Mouse (Mus musculus): Measurements from ENCODE around the gene Ncaph2. TPM values are rescaled to one million over a fixed set of nuclear protein-coding genes. Genes with fewer than 3 reads are reported as not detected.
A peak's percentile ranks its signal among the peaks of the same experiment; 100 is the strongest.

Gene Ncaph2
- polyA plus RNA-seq, 1 experiment from 2014 or later, result 65.2 TPM

DNA sequence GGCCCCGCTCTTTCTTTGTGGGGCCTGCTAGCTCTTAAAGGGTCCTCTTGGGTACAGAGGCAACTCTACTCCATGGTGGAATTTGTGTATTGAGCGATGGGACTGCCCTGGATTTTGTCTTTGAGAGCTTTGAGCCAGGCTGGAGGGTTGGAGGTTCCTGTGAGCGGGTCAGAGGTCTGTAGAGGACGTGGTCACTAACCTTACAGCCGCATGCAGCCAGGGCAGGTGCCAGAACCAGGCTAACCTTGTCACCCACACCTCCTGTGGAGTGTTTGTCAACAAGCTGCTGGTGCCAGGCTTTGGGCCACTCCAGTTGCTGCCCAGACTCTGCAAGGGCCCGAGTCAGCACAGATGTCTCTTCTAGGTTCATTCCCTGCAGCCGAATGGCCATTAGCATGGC lies 20.5 kb downstream of the Ncaph2 start:
- no peak for TF ChIP-seq CTCF (IDR thresholded peaks at IDR 0.05; ENCODE audit: low read depth)
- ATAC-seq, result no peak
- no peak overlapping the region for H3K4me3 ChIP-seq (ENCODE audit: low read depth, low read length)
- no peaks in the 10 kb centered on the region for H3K9me3 ChIP-seq (ENCODE audit: control insufficient read depth)
- H3K27me3 ChIP-seq (replicated peaks; ENCODE audit: control insufficient read depth, insufficient read depth, low read length), result peaks cover 39% of the 10 kb centered on the region
- 88% methylated on average over 7 of the region's 7 CpGs for WGBS
- no peak overlapping the region for H3K27ac ChIP-seq (ENCODE audit: low read depth, low read length)
- H3K36me3 ChIP-seq (ENCODE audit: control insufficient read depth, insufficient read depth), result peaks cover 13% of the 10 kb centered on the region
- H3K4me2 ChIP-seq (replicated peaks; ENCODE audit: low read depth), result no peak overlapping the region
- H3K9ac ChIP-seq (ENCODE audit: low read depth, low read length), result no peak overlapping the region
- peaks cover 9% of the 10 kb centered on the region for H3K4me1 ChIP-seq (replicated peaks; ENCODE audit: control insufficient read depth, insufficient read depth, low read length)

DNA sequence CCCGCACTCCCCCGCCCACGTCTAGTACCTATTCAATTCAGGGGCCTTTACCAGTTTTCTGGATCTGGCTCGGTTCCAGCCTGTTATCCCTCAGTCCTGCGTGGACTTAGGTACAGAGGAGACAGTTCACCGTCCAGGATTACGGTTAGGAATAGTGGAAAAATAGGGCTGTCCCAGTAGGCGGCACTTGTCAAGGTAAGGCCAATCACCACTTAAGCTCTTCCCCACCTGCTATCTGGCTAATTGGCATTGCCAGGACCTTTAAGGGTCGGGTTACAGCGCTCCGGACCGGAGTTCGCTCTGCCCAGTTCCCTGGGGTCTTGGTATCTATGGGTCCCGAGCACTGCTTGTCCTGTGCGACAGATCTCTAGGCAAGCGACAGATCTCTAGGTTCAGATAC lies 21.4 kb downstream of the Ncaph2 start, which contains the start of gene Tymp:
Tymp (minus strand) TSS at position 83 of the 400 bp plus-strand sequence.
- no peaks in the 10 kb centered on the region for H3K9me3 ChIP-seq (ENCODE audit: control insufficient read depth)
- H3K4me1 ChIP-seq (replicated peaks; ENCODE audit: control insufficient read depth, insufficient read depth, low read length), result peaks cover 9% of the 10 kb centered on the region
- H3K4me2 ChIP-seq (replicated peaks; ENCODE audit: low read depth), result peak within 1 kb of the TSS; percentile 48
- no peak for ATAC-seq
- H3K27me3 ChIP-seq (replicated peaks; ENCODE audit: control insufficient read depth, insufficient read depth, low read length), result peaks cover 39% of the 10 kb centered on the region
- no peak within 1 kb of the TSS for H3K9ac ChIP-seq (ENCODE audit: low read depth, low read length)
- no peak for TF ChIP-seq CTCF (IDR thresholded peaks at IDR 0.05; ENCODE audit: low read depth)
- WGBS, result 30% methylated on average over 16 of the region's 16 CpGs
- H3K36me3 ChIP-seq (ENCODE audit: control insufficient read depth, insufficient read depth), result peaks cover 4% of the 10 kb centered on the region; the same call in 1 of the 2 replicates
- peak within 1 kb of the TSS; percentile 13 for H3K4me3 ChIP-seq (ENCODE audit: low read depth, low read length)
- H3K27ac ChIP-seq (ENCODE audit: low read depth, low read length), result no peak within 1 kb of the TSS

DNA sequence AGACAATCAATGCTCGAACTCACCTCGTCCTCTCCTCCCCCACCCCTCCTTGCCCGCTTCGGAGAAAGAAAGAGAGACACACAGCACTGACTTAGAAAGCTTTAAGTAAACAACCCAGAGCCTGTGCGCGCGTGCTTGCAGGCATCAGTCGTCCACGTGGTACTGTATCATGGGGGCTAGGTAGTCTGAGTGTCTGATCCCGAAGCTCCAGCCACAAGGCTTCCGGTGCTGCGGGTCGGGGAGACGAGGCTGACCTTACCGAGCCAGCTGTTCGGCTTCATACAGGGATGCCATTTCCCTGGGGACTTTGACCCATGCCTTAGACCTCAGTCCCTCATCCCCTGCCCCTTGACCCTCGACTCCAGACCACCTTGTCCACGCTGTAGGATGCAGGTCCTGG lies 21.8 kb downstream of the Ncaph2 start:
- Histone ChIP-seq H3K36me3 (ENCODE audit: control insufficient read depth, insufficient read depth) (no peaks in the 10 kb centered on the region), H3K9ac (ENCODE audit: low read depth, low read length) (no peak overlapping the region), H3K27ac (ENCODE audit: low read depth, low read length) (no peak overlapping the region), H3K27me3 (replicated peaks; ENCODE audit: control insufficient read depth, insufficient read depth, low read length) (peaks cover 39% of the 10 kb centered on the region), H3K4me1 (replicated peaks; ENCODE audit: control insufficient read depth, insufficient read depth, low read length) (peaks cover 9% of the 10 kb centered on the region), H3K9me3 (ENCODE audit: control insufficient read depth) (no peaks in the 10 kb centered on the region), H3K4me3 (ENCODE audit: low read depth, low read length) (peak overlapping the region; percentile 13), H3K4me2 (replicated peaks; ENCODE audit: low read depth) (peak overlapping the region; percentile 48)
- ATAC-seq, result no peak
- no peak for TF ChIP-seq CTCF (IDR thresholded peaks at IDR 0.05; ENCODE audit: low read depth)
- WGBS, result 6% methylated on average over 18 of the region's 18 CpGs

DNA sequence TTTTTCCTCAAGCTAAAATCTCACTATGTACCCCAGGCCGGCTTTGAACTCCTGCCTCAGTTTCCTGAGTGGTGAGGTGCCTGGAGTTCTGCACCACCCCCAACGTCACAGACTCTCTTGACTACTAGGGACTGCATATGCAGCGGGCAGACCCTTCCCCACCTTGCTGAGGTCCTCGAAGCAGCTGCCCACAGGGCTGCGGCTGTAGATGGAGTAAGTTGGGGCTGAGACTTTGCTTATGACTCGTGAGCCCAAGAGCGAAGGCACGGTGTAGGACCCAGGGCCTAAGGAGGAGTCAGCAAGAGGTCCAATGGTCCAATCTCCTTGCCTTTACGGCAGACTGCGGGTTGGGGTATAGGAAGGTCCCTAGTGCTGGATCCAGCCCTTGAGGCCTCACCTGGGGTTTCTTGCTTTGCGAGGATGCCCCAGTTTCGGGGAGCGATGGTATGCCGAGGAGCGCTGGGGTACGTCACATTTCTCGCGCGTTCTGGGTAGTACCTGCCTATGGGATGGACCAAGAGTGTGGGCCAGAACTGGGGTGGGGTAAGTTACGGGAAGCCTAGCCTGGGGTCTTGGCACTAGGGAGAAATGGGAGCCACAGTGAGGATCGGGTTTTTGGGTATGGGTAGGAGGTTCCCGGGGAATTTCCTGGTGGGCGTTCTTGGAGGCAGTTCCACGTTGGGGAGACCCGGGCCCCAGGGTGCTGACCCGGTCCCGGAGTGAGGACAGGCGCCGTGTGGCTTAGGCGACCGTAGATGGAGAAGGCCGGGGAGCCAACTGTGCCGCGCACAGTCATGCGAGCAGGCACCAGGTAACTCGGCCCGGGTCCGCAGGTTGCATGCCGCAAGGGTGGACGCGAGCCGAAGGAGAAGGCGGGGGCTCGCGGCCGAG lies 22.7 kb downstream of the Ncaph2 start:
- H3K36me3 ChIP-seq (ENCODE audit: control insufficient read depth, insufficient read depth), result no peaks in the 10 kb centered on the region
- no peak for TF ChIP-seq CTCF (IDR thresholded peaks at IDR 0.05; ENCODE audit: low read depth)
- peaks cover 9% of the 10 kb centered on the region for H3K4me1 ChIP-seq (replicated peaks; ENCODE audit: control insufficient read depth, insufficient read depth, low read length)
- peak overlapping the region; percentile 74 for H3K4me2 ChIP-seq (replicated peaks; ENCODE audit: low read depth)
- ATAC-seq, result no peak
- no peaks in the 10 kb centered on the region for H3K9me3 ChIP-seq (ENCODE audit: control insufficient read depth)
- no peak overlapping the region for H3K9ac ChIP-seq (ENCODE audit: low read depth, low read length)
- no peak overlapping the region for H3K27ac ChIP-seq (ENCODE audit: low read depth, low read length)
- 19% methylated on average over 46 of the region's 46 CpGs for WGBS
- H3K4me3 ChIP-seq (ENCODE audit: low read depth, low read length), result peak overlapping the region; percentile 42
- peaks cover 39% of the 10 kb centered on the region for H3K27me3 ChIP-seq (replicated peaks; ENCODE audit: control insufficient read depth, insufficient read depth, low read length)

DNA sequence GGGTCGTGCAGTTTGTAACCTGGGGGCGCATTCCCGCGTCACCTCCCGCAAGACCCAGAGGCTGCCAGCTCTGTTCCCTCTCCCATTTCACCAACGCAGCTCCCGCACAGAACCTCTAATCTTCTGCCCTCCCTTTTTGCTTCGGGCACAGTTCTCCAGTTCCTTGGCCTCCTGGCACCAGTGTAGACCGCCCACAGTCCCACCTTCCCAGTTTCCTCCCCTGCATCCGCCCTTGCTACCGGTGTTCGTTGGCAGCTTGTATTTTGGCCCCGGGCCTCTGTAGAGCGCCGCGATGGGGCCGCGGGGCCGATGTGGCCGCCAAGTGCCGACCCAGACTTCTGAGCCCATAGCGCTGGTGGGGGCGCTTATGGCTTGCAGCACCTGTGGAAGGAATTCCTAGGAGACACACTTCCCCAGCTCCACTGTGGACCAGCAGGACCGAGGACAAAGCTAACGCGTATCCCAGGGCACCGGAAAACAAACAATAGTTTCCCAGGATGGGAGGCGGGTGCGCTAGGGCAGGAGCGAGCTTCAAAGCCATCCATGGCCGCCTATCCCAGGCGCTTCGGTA lies 23.4 kb downstream of the Ncaph2 start, which contains the start of gene Odf3b:
Odf3b (minus strand) TSS at position 452 of the 571 bp plus-strand sequence.
- Histone ChIP-seq H3K27me3 (replicated peaks; ENCODE audit: control insufficient read depth, insufficient read depth, low read length) (peaks cover 39% of the 10 kb centered on the region), H3K27ac (ENCODE audit: low read depth, low read length) (no peak within 1 kb of the TSS), H3K4me1 (replicated peaks; ENCODE audit: control insufficient read depth, insufficient read depth, low read length) (peaks cover 9% of the 10 kb centered on the region), H3K4me2 (replicated peaks; ENCODE audit: low read depth) (peak within 1 kb of the TSS; percentile 74), H3K9ac (ENCODE audit: low read depth, low read length) (no peak within 1 kb of the TSS), H3K4me3 (ENCODE audit: low read depth, low read length) (peak within 1 kb of the TSS; percentile 42), H3K9me3 (ENCODE audit: control insufficient read depth) (no peaks in the 10 kb centered on the region), H3K36me3 (ENCODE audit: control insufficient read depth, insufficient read depth) (no peaks in the 10 kb centered on the region)
- ATAC-seq, result no peak
- 1% methylated on average over 33 of the region's 33 CpGs for WGBS
- no peak for TF ChIP-seq CTCF (IDR thresholded peaks at IDR 0.05; ENCODE audit: low read depth)

DNA sequence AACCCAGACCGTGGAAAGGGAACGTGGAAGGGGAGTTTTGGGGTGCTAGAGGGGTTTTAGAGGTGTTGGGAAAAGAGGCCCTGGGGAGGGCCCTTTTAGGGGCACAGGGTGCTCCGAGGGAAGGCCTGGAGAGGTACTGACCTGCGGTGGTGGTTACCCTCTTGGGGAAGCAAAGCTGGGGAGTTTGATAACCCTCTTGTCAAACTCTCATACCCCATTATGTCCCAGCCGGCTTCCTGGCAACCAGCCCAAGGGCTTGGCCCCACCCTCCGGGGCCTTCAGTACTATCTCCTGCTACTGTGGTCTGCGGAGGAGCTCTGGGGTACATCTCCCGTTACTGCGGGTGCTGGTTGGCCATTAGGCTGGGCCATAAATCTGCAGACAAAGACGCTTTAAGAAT lies 23.9 kb downstream of the Ncaph2 start:
- H3K27me3 ChIP-seq (replicated peaks; ENCODE audit: control insufficient read depth, insufficient read depth, low read length), result peaks cover 39% of the 10 kb centered on the region
- no peak overlapping the region for H3K9ac ChIP-seq (ENCODE audit: low read depth, low read length)
- H3K4me3 ChIP-seq (ENCODE audit: low read depth, low read length), result peak overlapping the region; percentile 42
- peak overlapping the region; percentile 74 for H3K4me2 ChIP-seq (replicated peaks; ENCODE audit: low read depth)
- no peak overlapping the region for H3K27ac ChIP-seq (ENCODE audit: low read depth, low read length)
- 11% methylated on average over 10 of the region's 10 CpGs for WGBS
- no peak for ATAC-seq
- no peaks in the 10 kb centered on the region for H3K9me3 ChIP-seq (ENCODE audit: control insufficient read depth)
- peaks cover 6% of the 10 kb centered on the region for H3K4me1 ChIP-seq (replicated peaks; ENCODE audit: control insufficient read depth, insufficient read depth, low read length)
- no peak for TF ChIP-seq CTCF (IDR thresholded peaks at IDR 0.05; ENCODE audit: low read depth)
- no peaks in the 10 kb centered on the region for H3K36me3 ChIP-seq (ENCODE audit: control insufficient read depth, insufficient read depth)

Measured in intestine, postnatal 0 days (tissue).